Mouse (Mus musculus): ENCODE data around the gene Ptp4a2. TPM values are rescaled to one million over a fixed set of nuclear protein-coding genes. Genes with fewer than 3 reads are reported as not detected.
A peak's percentile ranks its signal among the peaks of the same experiment; 100 is the strongest.

Ptp4a2 gene
- polyA plus RNA-seq, 1 experiment from 2014 or later, result 321 TPM

DNA sequence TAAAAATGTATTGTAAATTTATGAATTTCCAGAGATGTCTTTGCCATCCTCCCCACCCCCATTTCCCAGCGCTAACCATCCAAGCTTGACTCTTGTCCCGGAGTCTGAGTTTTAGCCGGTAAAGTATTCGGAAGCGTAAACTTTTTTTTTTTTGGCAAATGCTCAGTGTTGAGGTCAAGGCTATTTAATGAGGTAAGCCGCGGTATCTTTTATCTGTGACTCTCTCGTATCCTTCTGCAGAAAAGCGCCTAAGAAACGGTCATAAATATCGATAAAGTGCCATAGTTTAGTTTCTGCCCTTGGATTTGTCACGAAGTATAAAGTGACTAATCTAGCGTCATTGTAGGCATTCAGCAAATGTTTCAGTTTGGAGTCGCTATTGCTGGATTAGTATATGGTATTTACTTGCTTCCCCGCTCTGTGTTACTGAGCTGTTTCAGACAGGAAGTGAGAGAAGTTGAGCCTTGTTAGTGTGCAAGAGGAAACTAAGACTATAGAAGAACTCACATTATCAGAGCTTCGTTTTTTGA is 10.1 kb downstream of the Ptp4a2 start:
- H3K27me3 ChIP-seq (replicated peaks; ENCODE audit: control insufficient read depth, insufficient read depth, low read length), result no peaks in the 10 kb centered on the region
- no peaks in the 10 kb centered on the region for H3K36me3 ChIP-seq (ENCODE audit: control insufficient read depth, insufficient read depth)
- H3K4me2 ChIP-seq (replicated peaks; ENCODE audit: low read depth), result peak overlapping the region; percentile 72
- WGBS, result under 1% methylated on average over 16 of the region's 16 CpGs
- TF ChIP-seq CTCF (IDR thresholded peaks at IDR 0.05; ENCODE audit: low read depth), result no peak
- no peak for ATAC-seq
- H3K27ac ChIP-seq (ENCODE audit: low read depth, low read length), result peak overlapping the region; percentile 99
- H3K9me3 ChIP-seq (ENCODE audit: control insufficient read depth), result no peaks in the 10 kb centered on the region
- peak overlapping the region; percentile 98 for H3K9ac ChIP-seq (ENCODE audit: low read depth, low read length)
- H3K4me1 ChIP-seq (replicated peaks; ENCODE audit: control insufficient read depth, insufficient read depth, low read length), result peaks cover 8% of the 10 kb centered on the region
- H3K4me3 ChIP-seq (ENCODE audit: low read depth, low read length), result peak overlapping the region; percentile 88

- Histone ChIP-seq H3K27me3 (replicated peaks; ENCODE audit: control insufficient read depth, insufficient read depth, low read length) (no peaks in the 10 kb centered on the region), H3K9ac (ENCODE audit: low read depth, low read length) (peak overlapping the region; percentile 22; the same call in 1 of the 2 replicates), H3K4me1 (replicated peaks; ENCODE audit: control insufficient read depth, insufficient read depth, low read length) (peaks cover 12% of the 10 kb centered on the region), H3K36me3 (ENCODE audit: control insufficient read depth, insufficient read depth) (no peaks in the 10 kb centered on the region), H3K4me2 (replicated peaks; ENCODE audit: low read depth) (peak overlapping the region; percentile 72), H3K27ac (ENCODE audit: low read depth, low read length) (peak overlapping the region; percentile 50; the same call in 1 of the 2 replicates), H3K4me3 (ENCODE audit: low read depth, low read length) (peak overlapping the region; percentile 88), H3K9me3 (ENCODE audit: control insufficient read depth) (no peaks in the 10 kb centered on the region)
- TF ChIP-seq CTCF (IDR thresholded peaks at IDR 0.05; ENCODE audit: low read depth), result no peak
- ATAC-seq, result no peak
- WGBS, result 39% methylated on average over 3 of the region's 3 CpGs
Measured at GRCm38 (mm10) chr4:129822324-129822723, 11.3 kb downstream of the Ptp4a2 start.

DNA sequence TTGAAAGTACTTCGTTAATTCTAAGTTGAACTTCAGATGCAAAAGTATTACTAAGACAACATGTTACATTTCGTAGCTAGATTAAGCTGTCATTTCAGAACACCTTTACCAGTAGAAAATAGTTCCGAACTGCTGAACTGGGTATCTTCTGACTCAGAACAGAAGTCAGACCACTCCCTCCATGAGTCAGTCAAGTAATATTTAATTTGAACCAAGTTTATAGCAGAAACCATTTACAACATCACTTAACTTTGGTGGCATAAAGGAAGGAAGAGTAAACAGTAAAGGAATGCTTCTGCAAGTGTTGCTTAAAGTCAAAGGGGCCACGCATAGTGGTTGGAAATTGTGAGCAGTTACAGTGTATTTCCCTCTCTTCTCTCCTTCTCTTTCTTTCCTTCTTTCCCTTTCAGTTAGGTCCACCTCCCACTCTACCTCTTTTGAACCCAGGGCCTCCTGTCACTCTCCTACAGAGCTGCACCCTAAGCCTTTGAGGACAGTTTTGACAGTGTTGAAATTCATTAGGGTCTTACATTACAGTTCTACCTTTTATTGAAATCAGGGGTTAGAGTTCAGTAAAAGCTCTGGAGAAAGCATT is 12.3 kb downstream of the Ptp4a2 start:
- no peaks in the 10 kb centered on the region for H3K27me3 ChIP-seq (replicated peaks; ENCODE audit: control insufficient read depth, insufficient read depth, low read length)
- no peak for ATAC-seq
- H3K9me3 ChIP-seq (ENCODE audit: control insufficient read depth), result no peaks in the 10 kb centered on the region
- H3K4me2 ChIP-seq (replicated peaks; ENCODE audit: low read depth), result peak overlapping the region; percentile 72
- TF ChIP-seq CTCF (IDR thresholded peaks at IDR 0.05; ENCODE audit: low read depth), result no peak
- peaks cover 16% of the 10 kb centered on the region for H3K4me1 ChIP-seq (replicated peaks; ENCODE audit: control insufficient read depth, insufficient read depth, low read length)
- no peaks in the 10 kb centered on the region for H3K36me3 ChIP-seq (ENCODE audit: control insufficient read depth, insufficient read depth)
- peak overlapping the region; percentile 11 for H3K27ac ChIP-seq (ENCODE audit: low read depth, low read length)
- H3K4me3 ChIP-seq (ENCODE audit: low read depth, low read length), result no peak overlapping the region; the same call in 1 of the 2 replicates
- WGBS, result 37% methylated on average over 4 of the region's 4 CpGs
- H3K9ac ChIP-seq (ENCODE audit: low read depth, low read length), result no peak overlapping the region

- Histone ChIP-seq H3K9me3 (ENCODE audit: control insufficient read depth) (no peaks in the 10 kb centered on the region), H3K4me2 (replicated peaks; ENCODE audit: low read depth) (no peak overlapping the region), H3K9ac (ENCODE audit: low read depth, low read length) (no peak overlapping the region), H3K27me3 (replicated peaks; ENCODE audit: control insufficient read depth, insufficient read depth, low read length) (no peaks in the 10 kb centered on the region), H3K27ac (ENCODE audit: low read depth, low read length) (no peak overlapping the region), H3K36me3 (ENCODE audit: control insufficient read depth, insufficient read depth) (no peaks in the 10 kb centered on the region), H3K4me1 (replicated peaks; ENCODE audit: control insufficient read depth, insufficient read depth, low read length) (peaks cover 15% of the 10 kb centered on the region), H3K4me3 (ENCODE audit: low read depth, low read length) (no peak overlapping the region)
- TF ChIP-seq CTCF (IDR thresholded peaks at IDR 0.05; ENCODE audit: low read depth), result no peak
- ATAC-seq, result no peak
- 68% methylated on average over 3 of the region's 3 CpGs for WGBS
Measured at GRCm38 (mm10) chr4:129827611-129828010, 16.6 kb downstream of the Ptp4a2 start.

- H3K4me1 ChIP-seq (replicated peaks; ENCODE audit: control insufficient read depth, insufficient read depth, low read length), result peaks cover 12% of the 10 kb centered on the region; the same call in 1 of the 2 replicates
- H3K27me3 ChIP-seq (replicated peaks; ENCODE audit: control insufficient read depth, insufficient read depth, low read length), result no peaks in the 10 kb centered on the region
- H3K9me3 ChIP-seq (ENCODE audit: control insufficient read depth), result no peaks in the 10 kb centered on the region
- no peak overlapping the region for H3K27ac ChIP-seq (ENCODE audit: low read depth, low read length)
- no peak overlapping the region for H3K4me3 ChIP-seq (ENCODE audit: low read depth, low read length)
- no peak for TF ChIP-seq CTCF (IDR thresholded peaks at IDR 0.05; ENCODE audit: low read depth)
- H3K9ac ChIP-seq (ENCODE audit: low read depth, low read length), result no peak overlapping the region
- no peaks in the 10 kb centered on the region for H3K36me3 ChIP-seq (ENCODE audit: control insufficient read depth, insufficient read depth)
- H3K4me2 ChIP-seq (replicated peaks; ENCODE audit: low read depth), result no peak overlapping the region
- no peak for ATAC-seq
- WGBS, result 42% methylated on average over 3 of the region's 3 CpGs
Measured at GRCm38 (mm10) chr4:129828081-129828480, 17.1 kb downstream of the Ptp4a2 start.

DNA sequence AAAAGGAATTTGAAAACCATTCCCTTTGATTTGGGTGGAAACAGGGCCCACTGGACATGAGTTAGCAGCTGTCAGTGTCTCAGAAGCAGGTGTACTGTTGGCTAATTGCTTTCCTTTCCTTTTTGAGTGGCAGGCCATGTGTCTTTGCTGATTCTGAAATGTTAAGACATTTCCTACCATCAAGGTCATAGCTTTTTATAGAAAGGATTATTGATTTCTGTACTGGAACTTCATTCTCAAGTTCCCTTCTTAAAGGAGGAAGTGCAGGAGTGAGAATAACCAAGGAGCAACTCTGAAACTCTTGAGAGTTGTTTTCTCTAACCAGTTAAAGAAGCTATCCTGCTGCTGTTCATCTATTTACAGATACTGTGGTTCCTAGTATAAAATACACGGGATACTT is 18.8 kb downstream of the Ptp4a2 start:
- WGBS, result 35% methylated on average over 1 of the region's 1 CpGs
- no peak for ATAC-seq
- Histone ChIP-seq H3K4me3 (ENCODE audit: low read depth, low read length) (no peak overlapping the region), H3K27ac (ENCODE audit: low read depth, low read length) (no peak overlapping the region), H3K4me2 (replicated peaks; ENCODE audit: low read depth) (no peak overlapping the region), H3K36me3 (ENCODE audit: control insufficient read depth, insufficient read depth) (no peaks in the 10 kb centered on the region), H3K9ac (ENCODE audit: low read depth, low read length) (no peak overlapping the region), H3K9me3 (ENCODE audit: control insufficient read depth) (no peaks in the 10 kb centered on the region), H3K27me3 (replicated peaks; ENCODE audit: control insufficient read depth, insufficient read depth, low read length) (no peaks in the 10 kb centered on the region), H3K4me1 (replicated peaks; ENCODE audit: control insufficient read depth, insufficient read depth, low read length) (0 out of 2 replicates have a peak, but pooled peaks cover 12% of the 10 kb centered on the region)
- no peak for TF ChIP-seq CTCF (IDR thresholded peaks at IDR 0.05; ENCODE audit: low read depth)
